Mouse (Mus musculus): ENCODE data around the gene Ubald2.

- TF ChIP-seq POLR2A (IDR thresholded peaks at IDR 0.05; ENCODE audit: borderline replicate concordance, insufficient read depth, low read length): no peak
- no peak for TF ChIP-seq CTCF (IDR thresholded peaks at IDR 0.05; ENCODE audit: borderline replicate concordance, insufficient read depth, low read depth, low read length)
Measured at GRCm38 (mm10) chr11:116422562-116422961, 11.3 kb upstream of the Ubald2 start.
